Mouse (Mus musculus): ENCODE data around the gene Cdh22. TPM values are rescaled to one million over a fixed set of nuclear protein-coding genes. Genes with fewer than 3 reads are reported as not detected.

Cdh22 gene
- polyA plus RNA-seq, 1 experiment from 2014 or later: 0.78 TPM

DNA sequence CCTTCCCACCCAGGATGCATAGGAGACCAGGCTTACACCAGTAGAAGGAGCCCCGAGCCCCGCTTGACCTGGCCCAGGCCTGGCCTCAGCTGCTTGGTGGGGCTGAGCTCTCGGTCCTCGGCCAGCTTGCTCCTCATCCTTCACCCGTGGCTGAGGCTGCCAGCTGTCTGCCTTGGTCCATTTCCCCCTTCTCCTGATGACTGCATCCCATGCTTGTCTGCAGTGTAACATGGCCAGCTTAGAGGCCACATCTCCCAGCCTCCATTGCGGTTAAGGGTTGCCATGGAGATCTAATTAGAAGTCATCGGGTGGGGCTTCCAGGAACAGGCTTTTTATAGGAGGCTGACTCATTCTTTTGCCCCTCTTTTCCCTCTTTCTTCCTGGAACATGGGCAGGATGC lies 29.2 kb upstream of the Cdh22 start:
- ATAC-seq (replicated peaks; ENCODE audit: low FRiP score): no peak
- H3K4me3 ChIP-seq (replicated peaks): no peak overlapping the region

DNA sequence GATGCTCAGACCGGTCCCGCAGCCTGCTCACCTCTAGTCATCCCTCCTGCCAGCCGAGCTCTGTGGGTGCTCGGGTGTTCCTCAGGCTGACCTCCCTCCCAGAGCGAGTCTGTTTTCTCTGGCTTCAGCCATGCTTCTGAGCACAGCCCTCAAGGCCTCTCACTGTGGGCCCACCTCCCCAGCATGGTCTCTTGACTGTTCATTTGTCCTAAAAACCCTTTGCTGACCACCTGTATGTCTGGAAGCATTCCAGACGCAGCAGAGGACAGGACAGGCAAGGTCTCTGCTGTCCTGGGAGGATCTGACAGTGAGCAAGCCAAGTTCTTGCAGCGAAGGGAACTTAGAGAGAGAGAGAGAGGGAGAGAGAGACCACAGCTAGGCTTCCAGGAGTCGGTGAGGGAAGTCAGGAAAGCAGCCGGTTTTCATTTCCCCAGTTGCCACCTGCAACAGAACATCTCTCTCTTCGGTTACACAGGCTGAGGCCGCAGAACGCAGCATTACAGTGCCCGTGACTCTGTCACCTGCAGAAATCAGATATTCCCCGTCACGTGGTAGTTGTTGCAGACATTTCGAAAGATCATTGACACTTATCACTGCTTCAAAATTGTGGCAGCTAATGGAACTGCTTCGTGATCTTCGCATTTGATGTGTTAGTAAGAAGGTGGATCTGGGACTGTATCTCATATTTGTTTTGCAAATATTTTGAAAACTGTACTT lies 27.8 kb upstream of the Cdh22 start:
- no peak overlapping the region for H3K9ac ChIP-seq
- no peaks in the 10 kb centered on the region for H3K36me3 ChIP-seq
- no peaks in the 10 kb centered on the region for H3K4me1 ChIP-seq
- no peak overlapping the region for H3K4me2 ChIP-seq
- no peak overlapping the region for H3K27ac ChIP-seq
- 52% methylated on average over 18 of the region's 18 CpGs for WGBS
- peaks cover 53% of the 10 kb centered on the region for H3K27me3 ChIP-seq
- no peak for ATAC-seq (replicated peaks; ENCODE audit: low FRiP score)
- no peak overlapping the region for H3K4me3 ChIP-seq (replicated peaks)
- no peaks in the 10 kb centered on the region for H3K9me3 ChIP-seq (replicated peaks)

More for the DNA sequence above, 29.2 kb upstream of the Cdh22 start:
- Histone ChIP-seq H3K4me1 (no peaks in the 10 kb centered on the region), H3K4me2 (no peak overlapping the region), H3K27me3 (peaks cover 52% of the 10 kb centered on the region), H3K9me3 (replicated peaks) (no peaks in the 10 kb centered on the region), H3K27ac (no peak overlapping the region), H3K9ac (no peak overlapping the region), H3K36me3 (no peaks in the 10 kb centered on the region)
- 55% methylated on average over 7 of the region's 7 CpGs for WGBS

GRCm38 (mm10) chr2:165259859-165260258 lies 25.2 kb upstream of the Cdh22 start:
- 51% methylated on average over 8 of the region's 8 CpGs for WGBS
- Histone ChIP-seq H3K4me1 (0 out of 2 replicates have a peak, but pooled peaks cover 1% of the 10 kb centered on the region), H3K27me3 (peaks cover 63% of the 10 kb centered on the region), H3K4me3 (replicated peaks) (no peak overlapping the region), H3K36me3 (no peaks in the 10 kb centered on the region), H3K4me2 (no peak overlapping the region), H3K27ac (no peak overlapping the region), H3K9ac (no peak overlapping the region), H3K9me3 (replicated peaks) (no peaks in the 10 kb centered on the region)
- ATAC-seq (replicated peaks; ENCODE audit: low FRiP score): no peak

DNA sequence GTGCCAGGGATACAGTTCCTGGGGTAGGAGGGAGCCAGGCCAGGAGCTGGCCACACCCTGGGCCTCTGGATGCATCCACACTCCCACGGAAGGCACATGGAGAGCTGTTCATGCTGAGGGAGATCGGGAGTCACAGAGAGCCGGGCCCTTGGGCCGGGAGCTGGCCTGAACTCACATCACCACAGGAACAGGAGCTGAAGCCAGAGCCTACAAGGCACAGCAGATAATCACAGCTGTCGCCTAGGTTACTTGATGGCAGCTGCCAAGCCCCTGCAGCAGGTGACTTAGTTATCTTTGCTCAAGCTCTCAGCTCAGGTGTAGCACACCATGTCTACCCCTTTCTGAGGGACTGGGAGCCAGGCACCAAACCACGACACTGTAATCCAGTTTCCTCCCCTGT lies 23.7 kb upstream of the Cdh22 start:
- ATAC-seq (replicated peaks; ENCODE audit: low FRiP score): no peak
- Histone ChIP-seq H3K9me3 (replicated peaks) (no peaks in the 10 kb centered on the region), H3K4me2 (no peak overlapping the region), H3K4me1 (peaks cover 12% of the 10 kb centered on the region), H3K27ac (no peak overlapping the region), H3K27me3 (peaks cover 75% of the 10 kb centered on the region), H3K9ac (no peak overlapping the region), H3K4me3 (replicated peaks) (no peak overlapping the region), H3K36me3 (no peaks in the 10 kb centered on the region)
- WGBS: 75% methylated on average over 6 of the region's 6 CpGs

GRCm38 (mm10) chr2:165257151-165257834 lies 22.6 kb upstream of the Cdh22 start:
- WGBS: 54% methylated on average over 11 of the region's 11 CpGs
- H3K27me3 ChIP-seq: peaks cover 78% of the 10 kb centered on the region

DNA sequence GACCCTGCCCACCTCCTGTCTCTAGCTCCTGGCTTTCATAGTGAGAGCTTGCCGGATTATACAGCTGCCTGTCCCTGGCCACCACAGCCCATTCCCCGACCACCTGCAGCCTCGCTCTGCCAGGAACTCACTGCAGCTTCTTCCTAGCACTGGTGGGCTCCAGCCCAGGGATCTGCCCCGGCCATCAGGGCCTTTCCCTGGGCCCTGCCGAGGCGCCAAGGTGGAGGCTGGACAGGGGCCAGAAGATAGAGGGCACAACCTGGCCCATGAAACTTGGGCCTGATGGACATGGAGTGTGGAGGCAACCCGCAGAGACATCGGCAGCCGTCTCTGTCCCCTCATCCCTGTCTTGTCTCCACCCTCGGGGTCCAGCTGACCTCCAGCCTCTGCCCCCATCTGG lies 21.6 kb upstream of the Cdh22 start:
- no peak for ATAC-seq (replicated peaks; ENCODE audit: low FRiP score)
- WGBS: 70% methylated on average over 10 of the region's 10 CpGs

More at GRCm38 (mm10) chr2:165257151-165257834, 22.6 kb upstream of the Cdh22 start:
- H3K4me2 ChIP-seq: no peak overlapping the region
- no peak for ATAC-seq (replicated peaks; ENCODE audit: low FRiP score)
- H3K9ac ChIP-seq: no peak overlapping the region
- H3K27ac ChIP-seq: no peak overlapping the region
- peaks cover 17% of the 10 kb centered on the region for H3K4me1 ChIP-seq
- no peaks in the 10 kb centered on the region for H3K36me3 ChIP-seq
- H3K4me3 ChIP-seq (replicated peaks): no peak overlapping the region
- H3K9me3 ChIP-seq (replicated peaks): no peaks in the 10 kb centered on the region

DNA sequence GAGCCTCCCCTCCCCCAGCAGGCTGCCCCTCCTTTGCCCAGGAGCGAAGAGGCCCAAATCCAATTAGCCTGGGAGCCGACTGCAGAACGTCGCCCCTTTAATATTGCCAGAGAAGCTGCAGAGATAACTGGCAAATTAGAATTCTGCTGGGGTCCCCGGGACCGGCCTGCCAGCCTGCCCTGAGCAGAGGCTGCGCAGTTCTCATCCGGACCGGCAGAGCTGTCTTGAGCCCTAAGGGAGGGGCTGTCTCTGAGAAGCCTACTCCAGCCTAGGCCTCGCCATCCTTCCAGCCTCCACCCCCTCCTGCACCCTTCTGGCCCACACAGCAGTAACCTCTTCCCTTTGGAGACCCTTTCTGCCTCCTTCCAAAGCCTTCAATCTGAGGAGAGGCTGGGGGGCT lies 19.2 kb upstream of the Cdh22 start:
- Histone ChIP-seq H3K9me3 (replicated peaks) (no peaks in the 10 kb centered on the region), H3K9ac (no peak overlapping the region), H3K27ac (no peak overlapping the region), H3K36me3 (no peaks in the 10 kb centered on the region), H3K4me1 (peaks cover 19% of the 10 kb centered on the region), H3K27me3 (peaks cover 78% of the 10 kb centered on the region), H3K4me2 (no peak overlapping the region), H3K4me3 (replicated peaks) (no peak overlapping the region)
- no peak for ATAC-seq (replicated peaks; ENCODE audit: low FRiP score)
- 18% methylated on average over 10 of the region's 10 CpGs for WGBS

More for the DNA sequence above, 21.6 kb upstream of the Cdh22 start:
- Histone ChIP-seq H3K9ac (no peak overlapping the region), H3K4me1 (peaks cover 19% of the 10 kb centered on the region), H3K27me3 (peaks cover 76% of the 10 kb centered on the region), H3K36me3 (no peaks in the 10 kb centered on the region), H3K4me3 (replicated peaks) (no peak overlapping the region), H3K9me3 (replicated peaks) (no peaks in the 10 kb centered on the region), H3K27ac (no peak overlapping the region), H3K4me2 (no peak overlapping the region)

GRCm38 (mm10) chr2:165253269-165253668 lies 18.6 kb upstream of the Cdh22 start:
- no peak overlapping the region for H3K4me2 ChIP-seq
- WGBS: 72% methylated on average over 8 of the region's 8 CpGs
- no peak overlapping the region for H3K4me3 ChIP-seq (replicated peaks)
- H3K36me3 ChIP-seq: no peaks in the 10 kb centered on the region
- no peaks in the 10 kb centered on the region for H3K9me3 ChIP-seq (replicated peaks)
- H3K4me1 ChIP-seq: peaks cover 19% of the 10 kb centered on the region
- peaks cover 80% of the 10 kb centered on the region for H3K27me3 ChIP-seq
- ATAC-seq (replicated peaks; ENCODE audit: low FRiP score): no peak
- H3K27ac ChIP-seq: no peak overlapping the region
- no peak overlapping the region for H3K9ac ChIP-seq

DNA sequence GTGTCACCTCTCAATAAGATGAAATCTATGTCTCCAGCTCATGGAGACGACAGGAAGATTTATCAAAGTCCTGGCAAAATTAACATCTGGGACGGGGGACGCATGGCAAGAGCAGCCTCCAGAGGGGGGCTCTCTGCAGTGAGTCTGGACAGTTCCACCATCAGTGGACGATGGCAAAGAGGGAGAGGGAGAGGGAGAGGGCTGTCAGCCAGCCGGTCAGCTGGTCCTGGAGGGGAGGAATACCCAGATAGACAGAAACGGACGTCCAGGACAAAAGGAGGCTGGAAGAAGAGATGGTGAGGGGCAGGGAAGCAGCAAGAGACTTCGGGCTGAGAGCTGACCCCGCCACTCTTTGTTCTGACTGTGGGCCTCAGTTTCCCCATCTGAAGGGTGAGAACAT lies 18.1 kb upstream of the Cdh22 start:
- Histone ChIP-seq H3K4me1 (peaks cover 19% of the 10 kb centered on the region), H3K36me3 (no peaks in the 10 kb centered on the region), H3K4me2 (no peak overlapping the region), H3K27ac (no peak overlapping the region), H3K9ac (no peak overlapping the region), H3K9me3 (replicated peaks) (no peaks in the 10 kb centered on the region), H3K27me3 (peaks cover 80% of the 10 kb centered on the region), H3K4me3 (replicated peaks) (no peak overlapping the region)
- WGBS: 38% methylated on average over 9 of the region's 9 CpGs
- no peak for ATAC-seq (replicated peaks; ENCODE audit: low FRiP score)

DNA sequence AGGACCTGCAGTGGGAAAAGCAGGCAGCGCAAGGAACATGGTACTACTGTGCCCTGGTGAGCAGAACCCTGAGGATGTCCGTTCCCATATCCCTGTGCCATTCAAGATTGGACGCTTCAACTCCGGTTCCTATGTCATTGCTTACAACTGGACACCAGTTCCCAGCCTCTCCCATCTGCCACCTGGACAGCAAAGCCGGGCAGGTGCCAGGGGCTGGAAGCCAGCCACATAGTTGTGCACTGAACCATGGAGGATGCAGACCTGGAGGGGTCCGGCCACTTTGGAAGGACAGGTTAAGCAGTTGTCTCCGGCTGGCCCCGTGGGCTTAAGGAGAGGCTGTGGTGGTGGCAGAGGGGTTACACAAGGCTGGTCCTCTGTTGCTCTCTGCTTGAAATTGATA lies 17.7 kb upstream of the Cdh22 start:
- Histone ChIP-seq H3K4me2 (no peak overlapping the region), H3K9ac (no peak overlapping the region), H3K27ac (no peak overlapping the region), H3K4me1 (peaks cover 19% of the 10 kb centered on the region), H3K36me3 (no peaks in the 10 kb centered on the region), H3K27me3 (peaks cover 80% of the 10 kb centered on the region), H3K9me3 (replicated peaks) (no peaks in the 10 kb centered on the region), H3K4me3 (replicated peaks) (no peak overlapping the region)
- WGBS: 60% methylated on average over 8 of the region's 8 CpGs
- no peak for ATAC-seq (replicated peaks; ENCODE audit: low FRiP score)

DNA sequence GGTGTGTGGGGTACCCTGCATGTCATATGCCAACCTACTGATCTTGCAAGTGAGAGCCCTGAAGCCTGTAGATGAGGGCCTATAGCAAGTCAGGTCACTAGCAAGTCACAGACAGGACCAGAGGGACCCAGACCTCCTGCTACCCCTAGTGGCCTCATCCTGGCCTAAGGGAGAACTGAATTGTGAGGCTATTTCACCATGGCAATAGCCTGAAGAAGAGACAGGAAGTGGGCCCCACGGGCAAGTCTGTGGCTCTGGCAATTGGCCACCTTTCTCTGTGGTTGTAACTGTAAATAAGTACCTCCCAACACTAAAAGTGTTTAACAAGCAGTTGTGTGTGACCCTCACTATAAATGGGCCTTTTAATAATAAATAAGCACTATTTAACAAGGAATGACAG lies 16.2 kb upstream of the Cdh22 start:
- 28% methylated on average over 1 of the region's 1 CpGs for WGBS
- no peaks in the 10 kb centered on the region for H3K36me3 ChIP-seq

DNA sequence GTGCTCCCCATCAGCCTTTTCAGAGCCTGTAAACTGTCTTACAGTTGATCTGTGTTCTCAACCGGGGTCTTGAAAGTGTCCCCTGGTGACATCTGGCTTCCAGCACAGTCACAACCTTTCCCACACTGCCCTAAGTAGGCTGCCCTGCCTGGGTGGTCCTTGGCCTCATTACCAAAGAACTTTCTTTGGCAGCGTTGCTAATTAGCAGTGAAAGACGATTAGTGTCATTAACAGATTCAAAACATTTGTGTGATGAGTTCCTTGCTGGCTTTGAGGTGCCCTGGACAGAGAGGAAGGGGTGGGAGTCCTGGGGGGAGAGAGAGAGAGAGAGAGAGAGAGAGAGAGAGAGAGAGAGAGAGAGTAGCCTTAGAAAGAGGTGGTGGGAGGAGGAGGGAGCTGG lies 14.3 kb upstream of the Cdh22 start:
- 14% methylated on average over 3 of the region's 3 CpGs for WGBS
- H3K9ac ChIP-seq: no peak overlapping the region
- H3K27ac ChIP-seq: no peak overlapping the region
- no peak for ATAC-seq (replicated peaks; ENCODE audit: low FRiP score)
- peaks cover 10% of the 10 kb centered on the region for H3K4me1 ChIP-seq
- peaks cover 78% of the 10 kb centered on the region for H3K27me3 ChIP-seq
- H3K9me3 ChIP-seq (replicated peaks): no peaks in the 10 kb centered on the region
- no peaks in the 10 kb centered on the region for H3K36me3 ChIP-seq
- H3K4me3 ChIP-seq (replicated peaks): no peak overlapping the region
- H3K4me2 ChIP-seq: no peak overlapping the region

More for the DNA sequence above, 16.2 kb upstream of the Cdh22 start:
- no peak overlapping the region for H3K27ac ChIP-seq
- H3K9me3 ChIP-seq (replicated peaks): no peaks in the 10 kb centered on the region
- no peak overlapping the region for H3K9ac ChIP-seq
- H3K4me1 ChIP-seq: peaks cover 19% of the 10 kb centered on the region
- ATAC-seq (replicated peaks; ENCODE audit: low FRiP score): no peak
- H3K27me3 ChIP-seq: peaks cover 80% of the 10 kb centered on the region
- no peak overlapping the region for H3K4me3 ChIP-seq (replicated peaks)
- no peak overlapping the region for H3K4me2 ChIP-seq

Data from kidney, embryonic 15.5 days (tissue).